Mouse (Mus musculus) myocyte (in vitro differentiated cells): ENCODE results near the gene Mon1a.

Experiments
- CEBPB ChIP-seq: IDR thresholded peaks from 2 replicates; pipeline ENCODE4 v1.6.1; 2011; ENCODE audit warnings: mild to moderate bottlenecking, moderate library complexity; ENCODE audit not compliant: poor library complexity, insufficient read depth, severe bottlenecking
- MYOD1 ChIP-seq, 3 experiments: IDR thresholded peaks; one replicate each; pipeline ENCODE4 v1.6.1; 2011; ENCODE audit warnings: control low read depth in 2 of 3, low read depth in 2 of 3, mild to moderate bottlenecking in 2 of 3, moderate library complexity in 1 of 3; ENCODE audit not compliant: insufficient read length in 2 of 3, control insufficient read depth in 1 of 3
- POLR2A ChIP-seq: IDR thresholded peaks from one replicate; pipeline ENCODE4 v1.6.1; 2011; ENCODE audit warnings: low read depth, mild to moderate bottlenecking, control low read depth, moderate library complexity; ENCODE audit not compliant: insufficient read length
- TCF12 ChIP-seq: IDR thresholded peaks from one replicate; pipeline ENCODE4 v1.6.1; 2011; ENCODE audit warnings: mild to moderate bottlenecking, control low read depth; ENCODE audit not compliant: poor library complexity, insufficient read depth, severe bottlenecking
- USF1 ChIP-seq: IDR thresholded peaks from one replicate; pipeline ENCODE4 v1.6.1; 2011; ENCODE audit warnings: low read depth, mild to moderate bottlenecking, control low read depth, moderate library complexity

DNA sequence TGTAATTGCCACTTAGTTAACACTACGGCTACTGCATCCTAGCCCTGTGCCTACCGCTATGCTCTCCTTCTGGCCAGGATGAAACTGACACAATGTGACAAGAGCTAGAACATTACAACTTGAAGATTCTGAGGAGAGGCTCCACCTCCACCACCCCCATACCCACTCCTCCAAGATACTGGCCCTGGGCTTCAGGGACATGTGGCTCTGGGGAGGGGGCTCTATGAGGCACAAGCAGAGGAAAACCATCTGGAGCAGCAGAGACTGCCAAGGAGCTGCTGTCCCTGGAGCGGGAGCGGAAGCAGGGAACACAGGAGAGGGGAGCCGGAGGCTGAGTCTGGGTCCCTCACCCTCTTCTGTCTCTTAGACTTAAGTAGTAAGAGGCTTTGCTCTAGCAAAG is 39.8 kb downstream of the Mon1a start:
- TF ChIP-seq CEBPB (no peak), TCF12 (no peak), POLR2A (no peak), USF1 (no peak), MYOD1 (IDR thresholded peaks at IDR 0.05; ENCODE audit: control insufficient read depth in 1 of 3, insufficient read length in 2 of 3, low read depth in 2 of 3) (no peak)
